Mouse (Mus musculus): ENCODE results near the gene Rbpjl. TPM values are rescaled to one million over a fixed set of nuclear protein-coding genes. Genes with fewer than 3 reads are reported as not detected.
A peak's percentile ranks its signal among the peaks of the same experiment; 100 is the strongest.

Gene Rbpjl
- polyA plus RNA-seq, 1 experiment from 2014 or later = 0.46 TPM

DNA sequence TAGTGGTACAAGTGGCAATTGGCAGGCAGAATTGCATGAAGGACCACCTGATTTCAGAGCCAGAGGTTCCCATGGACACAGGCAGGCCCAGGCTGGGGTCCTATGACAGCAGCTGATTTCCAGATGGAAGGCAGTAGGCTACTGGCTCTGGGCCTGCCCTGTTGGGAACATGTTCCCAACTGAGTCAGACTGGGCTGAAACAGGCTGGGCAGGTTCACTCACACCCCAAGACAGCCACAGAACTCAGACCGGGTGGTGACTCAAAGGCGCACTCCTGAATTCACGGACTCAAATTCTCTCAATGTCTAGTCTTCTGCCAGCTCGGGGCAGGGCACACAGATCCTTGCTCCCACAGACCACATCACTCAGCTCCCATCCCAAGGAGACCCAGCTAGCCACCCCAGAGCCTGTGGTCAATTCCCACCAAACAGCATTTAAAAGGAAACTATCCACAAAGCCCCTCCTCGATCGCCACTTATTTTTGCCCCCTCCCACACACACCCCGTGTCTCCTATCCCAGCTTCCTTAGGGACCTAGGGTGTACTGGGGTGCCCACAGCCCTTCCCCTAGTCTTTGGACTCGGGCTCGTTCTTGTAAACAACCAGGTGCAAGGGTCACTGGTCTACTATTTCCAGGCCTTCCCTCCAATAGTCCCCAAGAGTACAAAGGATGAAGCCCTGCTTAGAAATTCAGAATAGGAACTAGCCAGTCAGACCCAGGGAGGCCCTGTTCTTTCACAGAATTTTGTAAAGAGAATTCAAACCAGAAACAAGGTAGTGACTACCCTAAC is 28.9 kb downstream of the Rbpjl start:
- Histone ChIP-seq H3K9me3 (no peaks in the 10 kb centered on the region), H3K4me3 (no peak overlapping the region), H3K9ac (peak overlapping the region; percentile 22; the same call in 1 of the 2 replicates), H3K36me3 (peaks cover 15% of the 10 kb centered on the region), H3K27me3 (no peaks in the 10 kb centered on the region), H3K4me1 (peaks cover 55% of the 10 kb centered on the region), H3K4me2 (replicated peaks) (no peak overlapping the region), H3K27ac (0 out of 2 replicates have a peak overlapping the region, but pooled peaks have one; percentile 11)
- 59% methylated on average over 9 of the region's 9 CpGs for whole genome bisulfite sequencing
- ATAC-seq (ENCODE audit: insufficient number of reproducible peaks, insufficient read depth, low FRiP score, low TSS enrichment) = no peak

GRCm38 (mm10) chr2:164432541-164433191 is 29.7 kb downstream of the Rbpjl start:
- peak overlapping the region; percentile 31 for H3K4me2 ChIP-seq (replicated peaks)
- no peaks in the 10 kb centered on the region for H3K9me3 ChIP-seq
- no peaks in the 10 kb centered on the region for H3K27me3 ChIP-seq
- H3K4me3 ChIP-seq = no peak overlapping the region
- no peak for ATAC-seq (ENCODE audit: insufficient number of reproducible peaks, insufficient read depth, low FRiP score, low TSS enrichment)
- H3K4me1 ChIP-seq = peaks cover 63% of the 10 kb centered on the region
- WGBS = 19% methylated on average over 22 of the region's 22 CpGs
- peaks cover 9% of the 10 kb centered on the region for H3K36me3 ChIP-seq
- no peak overlapping the region for H3K27ac ChIP-seq
- H3K9ac ChIP-seq = peak overlapping the region; percentile 22; the same call in 1 of the 2 replicates

- no peak for ATAC-seq (ENCODE audit: insufficient number of reproducible peaks, insufficient read depth, low FRiP score, low TSS enrichment)
- H3K9ac ChIP-seq = no peak overlapping the region
- no peaks in the 10 kb centered on the region for H3K9me3 ChIP-seq
- 69% methylated on average over 9 of the region's 9 CpGs for WGBS
- H3K4me2 ChIP-seq (replicated peaks) = peak overlapping the region; percentile 31
- H3K4me3 ChIP-seq = no peak overlapping the region
- H3K27me3 ChIP-seq = no peaks in the 10 kb centered on the region
- H3K36me3 ChIP-seq = peaks cover 7% of the 10 kb centered on the region; the same call in 1 of the 2 replicates
- peaks cover 68% of the 10 kb centered on the region for H3K4me1 ChIP-seq
- 0 out of 2 replicates have a peak overlapping the region, but pooled peaks have one; percentile 13 for H3K27ac ChIP-seq
Measured at GRCm38 (mm10) chr2:164433278-164433895, 30.4 kb downstream of the Rbpjl start.

DNA sequence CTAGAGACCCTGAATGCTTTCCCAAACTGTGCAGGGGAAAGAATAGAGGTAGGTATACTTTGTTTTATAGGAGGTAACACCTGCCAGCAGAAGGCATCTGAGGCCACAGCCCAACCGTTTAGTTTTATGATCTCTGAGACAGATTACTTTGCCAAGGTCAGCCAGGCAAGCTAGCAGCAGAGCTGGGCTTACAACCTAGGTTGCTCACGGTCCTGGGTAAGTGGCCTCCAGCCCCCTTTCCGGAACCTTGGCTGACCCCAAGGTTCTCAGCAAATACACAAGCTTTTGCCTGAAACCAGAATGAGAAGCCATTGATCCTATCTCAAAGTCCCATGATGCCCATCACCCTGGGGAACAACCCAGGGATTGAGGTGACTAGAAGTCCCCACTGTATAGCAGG is 31.7 kb downstream of the Rbpjl start:
- Histone ChIP-seq H3K4me1 (peaks cover 70% of the 10 kb centered on the region), H3K27me3 (no peaks in the 10 kb centered on the region), H3K27ac (no peak overlapping the region), H3K4me3 (no peak overlapping the region), H3K9me3 (no peaks in the 10 kb centered on the region), H3K36me3 (no peaks in the 10 kb centered on the region), H3K9ac (no peak overlapping the region), H3K4me2 (replicated peaks) (no peak overlapping the region)
- ATAC-seq (ENCODE audit: insufficient number of reproducible peaks, insufficient read depth, low FRiP score, low TSS enrichment) = no peak
- 72% methylated on average over 3 of the region's 3 CpGs for WGBS

DNA sequence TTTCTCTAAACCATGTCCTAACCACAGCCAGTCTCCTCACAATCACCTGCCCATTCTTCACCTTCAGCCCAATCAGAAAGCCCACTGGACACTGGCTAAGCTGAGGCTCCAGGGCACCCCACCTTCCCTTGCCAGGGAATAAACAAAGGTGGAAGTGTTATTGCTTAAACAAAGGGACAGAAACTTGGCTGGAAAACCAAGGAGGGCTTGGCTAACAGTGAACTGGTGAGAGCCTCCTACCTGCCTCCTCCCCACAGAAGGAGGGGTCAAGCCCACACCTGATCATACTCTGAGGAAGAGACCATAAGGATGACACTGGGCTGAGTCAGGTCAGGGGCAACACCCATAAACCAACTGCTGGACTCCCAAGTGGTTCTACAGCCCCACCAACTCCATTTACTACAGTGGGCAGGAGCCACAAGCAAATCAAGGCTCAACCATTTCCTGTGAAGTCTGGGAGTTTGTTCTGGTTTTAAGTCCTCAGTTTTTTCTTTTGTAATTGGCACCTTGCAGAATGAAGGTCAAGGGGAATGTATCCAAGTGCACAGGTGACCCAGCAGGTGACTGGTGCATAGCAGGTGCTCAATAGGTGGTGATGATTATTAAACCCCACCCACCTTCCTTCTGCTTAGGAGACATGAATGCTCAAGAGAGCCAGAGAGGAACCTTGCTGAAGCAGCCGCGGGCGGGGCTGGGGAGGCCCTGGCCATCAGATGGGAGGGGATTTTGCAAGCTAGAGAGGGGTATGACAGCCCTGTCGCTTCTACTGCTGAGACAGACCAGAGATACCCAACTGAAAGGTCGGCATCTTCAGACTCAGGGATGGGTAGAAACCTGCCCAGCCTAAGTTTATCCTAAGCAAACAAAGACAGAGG is 32.5 kb downstream of the Rbpjl start:
- Histone ChIP-seq H3K4me1 (peaks cover 73% of the 10 kb centered on the region), H3K27ac (peak overlapping the region; percentile 14; the same call in 1 of the 2 replicates), H3K36me3 (no peaks in the 10 kb centered on the region), H3K27me3 (0 out of 2 replicates have a peak, but pooled peaks cover 1% of the 10 kb centered on the region), H3K4me3 (no peak overlapping the region), H3K9me3 (no peaks in the 10 kb centered on the region), H3K9ac (no peak overlapping the region), H3K4me2 (replicated peaks) (no peak overlapping the region)
- no peak for ATAC-seq (ENCODE audit: insufficient number of reproducible peaks, insufficient read depth, low FRiP score, low TSS enrichment)
- 29% methylated on average over 5 of the region's 5 CpGs for WGBS

- WGBS = 7% methylated on average over 8 of the region's 8 CpGs
- Histone ChIP-seq H3K27me3 (peaks cover 5% of the 10 kb centered on the region; the same call in 1 of the 2 replicates), H3K4me1 (peaks cover 73% of the 10 kb centered on the region), H3K9ac (no peak overlapping the region), H3K36me3 (no peaks in the 10 kb centered on the region), H3K4me3 (no peak overlapping the region), H3K4me2 (replicated peaks) (0 out of 2 replicates have a peak overlapping the region, but pooled peaks have one; percentile 11), H3K9me3 (no peaks in the 10 kb centered on the region), H3K27ac (peak overlapping the region; percentile 14)
- no peak for ATAC-seq (ENCODE audit: insufficient number of reproducible peaks, insufficient read depth, low FRiP score, low TSS enrichment)
Measured at GRCm38 (mm10) chr2:164436215-164436913, 33.4 kb downstream of the Rbpjl start.

- 41% methylated on average over 3 of the region's 3 CpGs for WGBS
- peaks cover 5% of the 10 kb centered on the region; the same call in 1 of the 2 replicates for H3K27me3 ChIP-seq
- H3K9ac ChIP-seq = no peak overlapping the region
- no peaks in the 10 kb centered on the region for H3K9me3 ChIP-seq
- H3K27ac ChIP-seq = peak overlapping the region; percentile 14
- H3K4me3 ChIP-seq = no peak overlapping the region
- ATAC-seq (ENCODE audit: insufficient number of reproducible peaks, insufficient read depth, low FRiP score, low TSS enrichment) = no peak
- H3K4me1 ChIP-seq = peaks cover 73% of the 10 kb centered on the region
- H3K4me2 ChIP-seq (replicated peaks) = 0 out of 2 replicates have a peak overlapping the region, but pooled peaks have one; percentile 11
- no peaks in the 10 kb centered on the region for H3K36me3 ChIP-seq
Measured at GRCm38 (mm10) chr2:164436961-164437360, 34.0 kb downstream of the Rbpjl start.

GRCm38 (mm10) chr2:164437710-164438109 is 34.8 kb downstream of the Rbpjl start:
- 51% methylated on average over 6 of the region's 6 CpGs for WGBS
- H3K27me3 ChIP-seq = peaks cover 5% of the 10 kb centered on the region; the same call in 1 of the 2 replicates
- H3K4me2 ChIP-seq (replicated peaks) = no peak overlapping the region
- H3K36me3 ChIP-seq = no peaks in the 10 kb centered on the region
- no peak overlapping the region for H3K4me3 ChIP-seq
- no peak overlapping the region for H3K27ac ChIP-seq
- ATAC-seq (ENCODE audit: insufficient number of reproducible peaks, insufficient read depth, low FRiP score, low TSS enrichment) = no peak
- H3K9ac ChIP-seq = no peak overlapping the region
- peaks cover 69% of the 10 kb centered on the region for H3K4me1 ChIP-seq
- no peaks in the 10 kb centered on the region for H3K9me3 ChIP-seq

- Histone ChIP-seq H3K27me3 (peaks cover 5% of the 10 kb centered on the region; the same call in 1 of the 2 replicates), H3K9me3 (no peaks in the 10 kb centered on the region), H3K36me3 (no peaks in the 10 kb centered on the region), H3K4me2 (replicated peaks) (no peak overlapping the region), H3K9ac (no peak overlapping the region), H3K4me3 (no peak overlapping the region), H3K27ac (no peak overlapping the region), H3K4me1 (peaks cover 67% of the 10 kb centered on the region)
- WGBS = 64% methylated on average over 8 of the region's 8 CpGs
- ATAC-seq (ENCODE audit: insufficient number of reproducible peaks, insufficient read depth, low FRiP score, low TSS enrichment) = no peak
Measured at GRCm38 (mm10) chr2:164438257-164438656, 35.3 kb downstream of the Rbpjl start.

- WGBS = 66% methylated on average over 3 of the region's 3 CpGs
- Histone ChIP-seq H3K9me3 (no peaks in the 10 kb centered on the region), H3K9ac (no peak overlapping the region), H3K4me3 (no peak overlapping the region), H3K27me3 (peaks cover 5% of the 10 kb centered on the region; the same call in 1 of the 2 replicates), H3K36me3 (no peaks in the 10 kb centered on the region), H3K27ac (no peak overlapping the region), H3K4me2 (replicated peaks) (no peak overlapping the region), H3K4me1 (peaks cover 66% of the 10 kb centered on the region)
- no peak for ATAC-seq (ENCODE audit: insufficient number of reproducible peaks, insufficient read depth, low FRiP score, low TSS enrichment)
Measured at GRCm38 (mm10) chr2:164439001-164439421, 36.1 kb downstream of the Rbpjl start.

Measured in embryonic facial prominence, embryonic 12.5 days (tissue).